Mouse (Mus musculus): ENCODE data around the gene Zfand3. TPM values are rescaled to one million over a fixed set of nuclear protein-coding genes. Genes with fewer than 3 reads are reported as not detected.

Gene Zfand3
- total RNA-seq, 1 experiment from 2014 or later, result 61.7 TPM

DNA sequence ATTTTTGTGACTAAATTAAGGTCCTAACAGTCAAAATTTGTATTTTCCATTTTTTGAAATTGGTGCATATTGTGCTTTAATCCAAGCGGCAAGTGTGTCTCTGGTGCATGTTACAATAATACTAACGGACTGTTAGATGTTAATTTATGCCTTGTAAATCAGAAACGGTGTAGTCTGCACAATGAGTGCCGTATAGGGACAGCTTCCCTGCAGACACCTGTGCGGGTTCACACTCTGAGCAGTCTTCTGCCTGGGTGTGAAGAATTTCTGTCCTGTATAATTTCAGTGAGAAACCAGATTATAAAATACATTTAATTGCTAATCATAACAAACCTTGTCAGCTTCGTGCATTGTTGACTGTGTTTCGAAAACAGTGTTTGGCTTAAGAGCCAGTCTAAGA is 124.7 kb downstream of the Zfand3 start:
- no peak for ATAC-seq (replicated peaks; ENCODE audit: insufficient number of reproducible peaks, low FRiP score, low TSS enrichment, poor library complexity, severe bottlenecking)

DNA sequence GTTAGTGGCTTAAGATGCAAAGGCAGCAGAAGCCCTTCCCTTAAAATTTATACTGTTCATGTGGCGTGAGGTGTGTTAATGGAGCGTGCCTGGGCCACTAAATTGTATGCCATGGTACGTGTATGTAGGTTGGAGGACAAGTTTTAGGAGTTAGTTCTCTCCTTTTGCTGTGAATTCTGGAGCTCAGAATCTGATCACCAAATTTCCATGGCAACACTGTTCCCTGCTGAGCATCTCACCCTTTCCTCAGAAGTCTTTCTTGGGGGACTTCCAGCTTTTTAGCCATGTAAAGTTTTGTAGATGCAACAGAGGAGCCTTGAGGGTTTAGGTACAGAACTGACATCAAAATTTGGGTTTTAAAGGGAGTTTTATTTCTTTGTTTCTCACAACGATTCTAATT is 125.8 kb downstream of the Zfand3 start:
- ATAC-seq (replicated peaks; ENCODE audit: insufficient number of reproducible peaks, low FRiP score, low TSS enrichment, poor library complexity, severe bottlenecking), result no peak

DNA sequence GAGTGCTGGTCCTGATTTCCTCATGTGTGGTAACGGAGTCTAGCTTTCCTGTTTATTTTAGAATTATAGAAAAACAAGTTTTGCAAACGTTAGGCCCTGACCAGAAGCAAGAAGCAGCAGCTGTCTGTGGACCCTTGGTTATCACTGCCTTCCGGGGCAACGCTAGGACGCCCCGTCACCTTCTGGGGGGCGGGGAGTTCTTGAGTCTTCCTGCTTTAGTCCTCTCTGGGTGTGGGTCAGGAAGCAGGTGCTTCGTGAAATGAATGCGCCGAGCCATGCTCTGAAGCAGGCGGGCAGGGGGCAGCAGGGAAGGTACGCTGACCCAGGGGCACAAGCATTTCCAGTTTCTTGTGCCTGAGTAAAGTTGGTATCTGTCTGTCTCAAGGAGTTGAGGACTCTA is 129.1 kb downstream of the Zfand3 start:
- no peak for ATAC-seq (replicated peaks; ENCODE audit: insufficient number of reproducible peaks, low FRiP score, low TSS enrichment, poor library complexity, severe bottlenecking)

DNA sequence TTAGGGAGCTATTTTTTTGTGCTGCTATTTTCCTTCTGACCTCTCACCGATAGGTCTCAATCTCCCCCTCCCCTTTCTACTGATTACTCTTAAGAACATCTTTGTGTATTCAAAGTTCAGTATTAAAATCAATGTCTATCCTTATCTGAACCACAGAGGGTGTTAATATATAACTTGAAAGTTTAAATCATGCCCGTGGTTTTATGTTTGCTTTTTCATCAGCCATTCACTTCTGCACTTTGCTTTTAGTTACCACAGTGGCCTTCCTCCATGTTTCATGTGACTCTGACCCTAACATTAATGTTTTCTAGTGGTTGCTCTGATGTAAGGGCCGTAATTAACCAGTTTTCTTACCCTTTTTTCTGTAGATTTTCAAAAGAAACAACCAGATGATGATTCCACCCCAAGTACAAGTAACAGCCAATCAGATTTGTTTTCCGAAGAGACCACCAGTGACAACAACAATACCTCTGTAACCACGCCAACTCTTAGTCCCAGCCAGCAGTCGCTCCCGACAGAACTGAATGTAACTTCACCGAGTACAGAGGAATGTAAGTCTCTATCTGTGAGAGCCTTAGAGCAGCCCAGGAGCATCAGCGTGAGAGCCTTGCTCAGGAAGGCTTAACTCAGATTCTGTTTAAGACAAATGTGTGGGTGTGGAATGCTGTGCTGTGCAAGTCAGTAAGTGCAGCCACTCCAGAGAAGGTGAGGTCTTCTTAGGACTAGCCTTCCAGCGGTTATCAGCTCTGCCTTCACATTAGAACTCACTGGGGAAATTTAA is 130.6 kb downstream of the Zfand3 start:
- no peak for ATAC-seq (replicated peaks; ENCODE audit: insufficient number of reproducible peaks, low FRiP score, low TSS enrichment, poor library complexity, severe bottlenecking)

DNA sequence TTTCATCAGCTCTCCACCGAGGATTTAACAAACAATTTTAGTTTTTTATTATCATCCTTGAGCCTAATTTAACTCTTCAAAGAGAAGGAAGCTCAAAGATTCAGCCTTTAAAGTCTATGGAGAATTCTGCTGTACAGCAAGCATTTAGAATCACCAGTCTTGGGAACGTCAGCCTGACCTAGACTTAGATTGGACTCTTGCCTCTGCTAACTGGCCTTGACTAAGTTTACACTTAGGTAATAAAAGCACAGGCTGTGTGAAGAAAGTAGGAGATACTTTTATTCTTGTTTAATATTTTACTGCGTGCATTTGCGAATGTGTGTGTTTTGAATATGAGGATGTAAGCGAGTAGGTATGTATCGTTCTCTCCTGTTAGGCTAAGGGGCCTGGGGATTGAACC is 131.4 kb downstream of the Zfand3 start:
- ATAC-seq (replicated peaks; ENCODE audit: insufficient number of reproducible peaks, low FRiP score, low TSS enrichment, poor library complexity, severe bottlenecking), result no peak

DNA sequence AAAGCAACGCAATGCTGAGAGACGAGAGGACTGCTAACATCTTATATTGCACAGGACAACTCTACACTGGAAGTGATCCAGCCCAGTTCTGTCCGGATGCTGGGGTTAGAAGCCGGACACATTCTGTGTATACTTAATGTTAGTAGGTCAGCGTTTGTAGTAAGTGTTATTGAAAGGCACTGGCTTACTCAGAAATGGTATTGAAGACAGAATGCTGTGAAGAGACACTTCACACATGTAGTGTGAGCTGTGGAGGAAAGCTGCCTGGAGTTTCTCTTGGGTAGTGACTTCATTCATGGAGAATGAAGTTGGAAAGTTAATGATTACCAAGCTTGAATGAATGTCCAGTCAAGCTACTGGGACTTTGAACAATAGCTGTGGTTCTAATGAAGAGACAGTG is 132.2 kb downstream of the Zfand3 start:
- no peak for ATAC-seq (replicated peaks; ENCODE audit: insufficient number of reproducible peaks, low FRiP score, low TSS enrichment, poor library complexity, severe bottlenecking)

DNA sequence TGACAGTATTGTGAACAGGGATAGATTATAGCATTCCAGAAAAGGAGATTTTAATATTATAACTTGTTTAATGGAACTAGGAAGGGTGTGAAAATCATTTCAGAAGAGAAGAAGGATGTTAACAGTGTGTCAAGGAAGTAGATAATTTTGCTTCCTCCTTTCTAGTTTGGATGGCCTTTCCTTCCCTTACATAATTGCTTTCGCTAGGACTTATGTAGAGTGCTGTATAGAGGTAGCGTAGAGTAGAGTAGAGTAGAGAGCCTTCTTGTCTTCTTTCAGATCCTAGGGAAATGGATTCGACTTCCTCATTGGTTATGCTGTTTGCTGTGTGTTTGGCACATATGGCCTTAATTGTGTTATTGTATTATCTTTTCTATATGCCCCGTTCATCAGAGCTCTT is 132.6 kb downstream of the Zfand3 start:
- no peak for ATAC-seq (replicated peaks; ENCODE audit: insufficient number of reproducible peaks, low FRiP score, low TSS enrichment, poor library complexity, severe bottlenecking)

DNA sequence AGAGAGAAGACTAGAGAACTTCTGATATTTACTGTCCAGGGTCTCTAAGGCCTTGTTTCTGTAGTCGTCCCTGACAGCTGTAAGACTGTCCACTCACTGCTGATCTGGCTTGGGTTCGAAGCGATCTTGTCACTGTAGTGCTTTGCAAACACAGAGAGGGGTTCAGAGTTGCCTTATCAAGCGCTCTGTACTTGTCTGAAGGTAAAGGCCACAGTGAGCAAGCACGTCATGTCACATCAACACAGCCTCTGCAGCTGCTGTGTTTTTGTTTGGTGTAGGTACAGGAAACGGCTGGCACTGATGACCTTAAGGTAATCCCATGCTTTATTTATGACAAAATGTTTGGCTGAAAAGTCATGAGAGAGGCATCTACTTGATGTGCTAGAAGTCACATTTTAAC is 139.6 kb downstream of the Zfand3 start:
- ATAC-seq (replicated peaks; ENCODE audit: insufficient number of reproducible peaks, low FRiP score, low TSS enrichment, poor library complexity, severe bottlenecking), result no peak

DNA sequence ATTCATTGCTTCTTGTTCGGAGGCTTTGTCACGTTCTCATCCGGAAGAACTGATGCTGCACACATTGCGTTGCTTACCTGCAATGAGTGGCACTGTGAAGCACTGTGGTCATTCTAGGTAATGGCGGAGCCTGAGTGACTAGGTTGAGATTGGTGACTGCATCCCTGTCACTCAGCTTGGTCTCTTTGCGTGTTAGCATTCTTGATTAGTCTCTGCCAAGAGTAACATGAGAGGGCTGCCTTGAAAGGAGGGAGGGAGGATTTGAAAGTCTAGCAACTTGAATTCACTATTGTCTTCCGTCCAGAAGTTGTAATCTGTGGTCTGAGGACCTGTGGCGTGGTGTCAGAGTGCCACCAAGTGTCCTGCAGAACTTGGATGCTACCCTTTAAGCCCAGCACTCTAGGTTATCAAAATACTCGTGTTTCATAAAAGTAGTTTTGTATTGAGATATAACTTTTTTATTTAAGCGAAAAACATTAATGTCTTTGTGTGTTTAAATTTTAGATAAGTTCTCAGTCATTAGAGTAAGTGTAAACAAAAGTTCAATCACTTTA is 141.1 kb downstream of the Zfand3 start:
- no peak for ATAC-seq (replicated peaks; ENCODE audit: insufficient number of reproducible peaks, low FRiP score, low TSS enrichment, poor library complexity, severe bottlenecking)

DNA sequence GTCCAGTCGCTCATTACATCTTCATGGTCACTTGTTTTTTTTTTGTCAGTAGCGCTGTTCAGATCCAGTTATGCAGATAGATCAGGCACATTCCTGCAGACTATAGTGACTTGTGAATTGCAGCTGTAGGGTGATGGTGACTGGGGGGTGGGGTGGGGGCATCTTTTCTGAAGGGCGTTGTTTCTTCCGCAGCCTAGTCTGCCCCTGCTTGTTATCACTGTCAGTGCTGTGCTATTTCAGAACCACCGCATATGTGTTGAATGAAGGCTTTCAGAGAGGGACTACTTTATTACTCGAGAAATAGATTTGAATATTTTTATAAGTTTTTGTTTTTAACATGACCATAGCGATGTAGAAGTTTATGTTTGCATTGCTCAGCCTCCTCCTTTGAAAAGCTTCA is 142.0 kb downstream of the Zfand3 start:
- no peak for ATAC-seq (replicated peaks; ENCODE audit: insufficient number of reproducible peaks, low FRiP score, low TSS enrichment, poor library complexity, severe bottlenecking)

DNA sequence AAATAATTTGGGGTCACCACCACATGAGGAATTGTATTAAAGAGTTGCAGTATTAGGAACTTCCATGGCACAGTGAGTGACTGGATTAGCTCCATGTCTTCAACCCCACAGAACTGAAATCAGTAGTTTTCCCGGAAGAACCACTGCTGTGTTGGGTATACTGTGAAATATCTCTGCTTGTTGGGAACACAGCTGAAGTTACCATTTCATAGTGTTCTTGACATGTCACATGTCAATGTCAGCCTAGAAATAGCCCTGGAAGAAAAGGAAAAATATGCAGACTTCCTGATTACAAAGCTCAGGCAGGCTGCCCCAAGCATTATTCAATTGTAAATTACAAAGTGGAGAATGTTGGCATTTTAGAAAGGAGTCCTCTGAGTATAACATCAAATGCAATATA is 143.4 kb downstream of the Zfand3 start:
- ATAC-seq (replicated peaks; ENCODE audit: insufficient number of reproducible peaks, low FRiP score, low TSS enrichment, poor library complexity, severe bottlenecking), result no peak

DNA sequence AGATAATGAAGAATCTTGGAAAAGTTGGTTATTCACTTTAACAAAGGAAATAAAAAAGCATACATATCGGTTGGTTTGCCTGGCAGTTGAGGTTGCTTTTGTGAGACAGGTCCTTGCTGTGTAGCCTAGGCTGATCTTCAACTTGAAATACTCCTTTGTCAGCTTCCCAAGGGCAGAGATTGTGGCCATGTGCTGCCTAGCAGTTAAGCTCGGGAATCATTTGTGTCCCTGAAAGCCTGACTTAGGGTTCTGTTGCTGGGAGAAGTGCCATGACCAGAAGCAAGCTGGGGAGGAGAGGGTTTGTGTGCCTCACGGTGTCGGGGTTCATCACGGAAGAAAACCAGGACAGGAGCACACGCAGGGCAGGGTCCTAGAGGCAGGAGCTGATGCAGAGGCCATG is 143.8 kb downstream of the Zfand3 start:
- ATAC-seq (replicated peaks; ENCODE audit: insufficient number of reproducible peaks, low FRiP score, low TSS enrichment, poor library complexity, severe bottlenecking), result no peak

DNA sequence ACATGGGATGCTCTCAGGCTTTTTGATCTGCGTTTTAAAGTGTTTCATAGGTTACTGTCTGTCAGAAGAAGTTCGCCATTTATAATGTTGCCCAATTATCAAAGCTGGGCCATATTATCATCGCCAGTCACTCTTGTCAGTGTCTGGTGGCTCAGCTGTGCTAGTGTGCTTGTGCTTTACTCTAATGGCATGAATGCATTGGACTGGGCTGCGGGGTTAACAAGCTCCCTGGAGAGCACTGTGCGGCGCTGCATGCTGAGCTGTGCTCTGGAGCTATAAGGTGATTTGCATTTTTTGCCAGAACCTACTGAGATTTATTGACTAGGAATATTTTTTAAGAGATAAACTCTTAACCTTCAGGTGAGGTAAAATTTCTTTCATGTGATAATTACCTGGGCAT is 145.4 kb downstream of the Zfand3 start:
- ATAC-seq (replicated peaks; ENCODE audit: insufficient number of reproducible peaks, low FRiP score, low TSS enrichment, poor library complexity, severe bottlenecking), result no peak

DNA sequence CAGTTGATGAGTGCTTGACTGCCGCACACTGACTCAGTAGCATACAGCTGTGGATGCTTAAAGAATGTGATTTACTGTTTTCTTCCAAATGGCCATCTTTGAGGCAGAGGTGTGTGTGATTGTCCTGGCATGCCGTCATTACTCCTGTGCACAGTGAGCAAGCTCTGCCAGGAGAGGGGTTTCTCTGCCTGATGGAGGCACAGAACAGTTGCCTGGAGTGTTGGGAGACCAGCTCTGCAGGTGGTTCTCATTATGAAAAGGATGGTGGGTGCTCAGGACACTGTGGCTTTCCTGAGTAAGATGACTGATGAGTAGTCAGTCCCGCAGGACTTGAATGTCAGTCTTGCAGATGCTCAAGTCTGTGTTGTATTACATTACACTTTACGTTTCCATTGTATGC is 149.6 kb downstream of the Zfand3 start:
- ATAC-seq (replicated peaks; ENCODE audit: insufficient number of reproducible peaks, low FRiP score, low TSS enrichment, poor library complexity, severe bottlenecking), result no peak

DNA sequence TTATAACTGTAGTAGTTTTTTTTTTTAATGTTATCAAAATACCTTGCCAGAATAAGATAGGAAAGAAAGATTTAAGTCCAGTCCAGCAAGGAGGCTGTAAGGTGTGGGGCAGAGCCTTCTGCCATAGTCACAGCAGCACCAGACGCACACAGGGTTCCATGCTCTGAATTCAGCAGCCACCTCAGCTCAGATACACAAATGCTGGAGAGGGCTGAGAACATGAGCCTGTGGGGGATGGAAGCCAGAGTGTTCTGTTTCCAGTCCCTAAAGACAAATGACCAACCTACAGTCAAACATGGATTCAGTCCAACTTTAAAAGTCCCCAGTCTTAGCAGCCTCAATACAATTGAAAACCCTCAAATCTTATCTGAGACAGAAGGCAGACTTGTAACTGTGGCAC is 150.3 kb downstream of the Zfand3 start:
- no peak for ATAC-seq (replicated peaks; ENCODE audit: insufficient number of reproducible peaks, low FRiP score, low TSS enrichment, poor library complexity, severe bottlenecking)

DNA sequence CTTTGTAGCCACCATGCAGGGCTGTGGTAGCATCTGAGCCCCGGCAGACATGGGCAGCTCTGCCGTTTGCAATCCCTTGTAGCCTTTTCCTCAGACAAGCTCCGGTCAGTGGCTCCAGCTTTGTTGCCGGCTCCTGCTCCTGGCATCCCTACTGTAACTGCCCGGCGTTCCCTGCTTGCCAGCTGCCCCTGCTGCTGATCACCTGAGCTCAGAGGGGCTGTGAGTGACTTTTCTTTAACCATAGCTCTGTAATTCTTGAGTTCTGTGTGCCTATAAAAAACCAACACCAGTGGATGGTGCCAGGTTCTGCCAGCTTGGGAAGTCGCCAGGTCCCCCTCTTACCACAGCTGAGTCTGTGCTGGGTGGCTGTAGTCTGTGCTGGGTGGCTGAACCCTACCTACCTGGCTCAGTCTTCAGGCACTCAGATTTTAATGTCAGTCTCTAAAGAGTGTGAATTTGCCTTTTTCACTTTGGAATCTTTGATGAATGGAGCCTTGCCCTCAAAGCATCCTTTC is 150.9 kb downstream of the Zfand3 start:
- no peak for ATAC-seq (replicated peaks; ENCODE audit: insufficient number of reproducible peaks, low FRiP score, low TSS enrichment, poor library complexity, severe bottlenecking)

DNA sequence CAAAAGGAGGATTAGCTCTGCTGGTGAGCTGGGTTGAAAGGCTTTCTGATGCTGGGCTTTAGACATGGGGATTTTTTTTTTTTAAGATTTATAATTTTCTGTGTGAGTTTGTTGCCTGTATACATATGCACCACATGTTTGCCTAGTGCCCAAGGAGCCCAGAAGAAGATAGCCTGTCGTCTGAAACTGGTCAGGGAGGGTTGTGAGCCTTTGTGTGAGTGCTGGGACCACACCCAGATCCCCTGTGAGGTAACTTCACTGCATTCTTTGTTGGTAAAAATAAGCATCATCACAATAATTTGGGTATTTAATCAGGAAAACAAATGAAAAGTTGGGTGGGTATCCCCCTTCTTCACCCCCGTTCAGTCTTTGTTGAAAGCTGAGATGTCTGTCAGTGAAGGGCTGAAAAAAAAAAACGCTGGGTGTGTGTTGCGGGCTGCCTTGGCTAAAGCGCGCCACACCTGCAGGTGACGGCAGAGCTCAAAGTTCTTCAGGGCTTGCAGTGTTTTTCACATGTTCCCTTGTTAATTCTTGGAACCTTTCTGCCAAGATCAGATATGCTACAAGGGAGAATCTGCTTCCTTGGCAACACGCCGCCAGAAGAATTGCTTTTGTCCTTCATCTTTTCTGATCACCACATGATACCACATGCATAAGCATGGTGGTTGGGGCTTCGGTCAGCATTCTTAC is 154.0 kb downstream of the Zfand3 start:
- ATAC-seq (replicated peaks; ENCODE audit: insufficient number of reproducible peaks, low FRiP score, low TSS enrichment, poor library complexity, severe bottlenecking), result no peak

DNA sequence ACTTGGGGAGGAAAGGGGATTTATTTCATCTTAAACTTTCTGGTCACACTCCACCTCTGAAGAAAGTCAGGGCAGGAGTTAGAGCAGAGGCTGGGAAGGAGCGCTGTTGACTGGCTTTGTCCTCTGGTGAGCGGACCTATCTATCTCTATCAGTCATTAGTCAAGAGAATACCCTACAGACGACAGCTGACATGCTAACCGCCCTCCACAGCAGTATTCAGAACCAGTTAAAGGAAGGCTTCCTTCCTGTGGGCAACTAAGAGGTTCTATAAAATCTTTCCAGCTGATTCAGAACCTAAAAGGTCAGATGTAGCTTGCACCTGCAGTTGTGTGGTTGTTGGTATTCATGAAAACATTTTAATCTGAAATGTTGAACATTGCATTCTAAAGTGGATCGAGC is 154.8 kb downstream of the Zfand3 start:
- no peak for ATAC-seq (replicated peaks; ENCODE audit: insufficient number of reproducible peaks, low FRiP score, low TSS enrichment, poor library complexity, severe bottlenecking)

DNA sequence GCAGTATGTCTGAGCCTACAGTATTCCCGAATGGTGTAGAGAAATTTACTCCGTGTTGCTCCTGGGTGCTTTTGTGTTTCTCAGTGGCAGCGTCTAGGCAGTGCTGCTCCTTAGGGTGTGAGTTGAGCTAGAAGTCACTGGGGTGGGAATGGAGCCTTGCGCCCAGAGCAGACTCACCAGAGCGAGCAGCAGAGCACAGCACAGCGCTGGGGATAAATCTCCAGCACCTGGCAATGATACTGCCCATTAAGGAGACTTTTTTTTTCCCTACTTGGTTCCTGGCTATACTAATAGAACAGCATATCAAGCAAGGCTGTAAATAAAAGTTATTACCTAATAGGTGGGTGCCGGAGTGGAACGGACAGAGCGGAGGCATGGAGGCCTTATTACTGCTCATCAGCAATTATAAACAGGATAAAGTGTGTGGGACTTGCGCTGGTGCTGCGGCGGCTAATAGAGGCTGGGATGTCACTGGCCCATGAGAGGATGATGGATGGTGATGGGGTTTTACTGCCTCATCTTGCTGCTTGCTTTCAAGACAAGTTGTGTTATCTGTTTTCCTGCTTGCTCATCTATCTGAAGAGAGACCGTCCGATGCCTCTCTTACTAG is 156.4 kb downstream of the Zfand3 start:
- ATAC-seq (replicated peaks; ENCODE audit: insufficient number of reproducible peaks, low FRiP score, low TSS enrichment, poor library complexity, severe bottlenecking), result no peak

DNA sequence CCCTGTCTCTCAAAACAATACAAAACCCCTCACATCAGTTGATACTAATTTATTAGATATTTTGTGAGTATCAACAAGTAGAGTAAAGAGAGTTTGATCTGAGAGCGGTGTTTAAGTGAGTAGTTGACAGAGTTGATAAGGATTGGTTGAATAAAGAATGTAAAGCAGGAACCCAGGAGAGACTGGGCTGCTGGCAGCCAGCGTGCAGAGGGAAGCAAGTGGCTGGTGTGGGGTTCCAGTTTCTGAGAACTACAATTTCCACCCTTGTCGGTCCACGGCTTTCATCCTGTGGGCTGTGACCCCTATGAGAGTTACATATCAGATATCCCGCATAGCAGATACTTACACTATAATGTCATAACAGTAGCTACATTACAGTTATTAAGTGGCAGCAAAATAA is 158.4 kb downstream of the Zfand3 start:
- no peak for ATAC-seq (replicated peaks; ENCODE audit: insufficient number of reproducible peaks, low FRiP score, low TSS enrichment, poor library complexity, severe bottlenecking)

Data from monocyte, adult 5-6 weeks (primary cell).